Mouse (Mus musculus) lung, postnatal 0 days (tissue): ENCODE results near the gene Arfgap3. TPM values are rescaled to one million over a fixed set of nuclear protein-coding genes. Genes with fewer than 3 reads are reported as not detected.

Experiments
- ATAC-seq: fragments of 200-750 bp; cut with Nextera tagmentation; 2 replicates; pipeline ENCODE4 v1.8.0; 2017; ENCODE audit warnings: moderate library complexity
- DNase-seq: peaks from one replicate; pipeline ENCODE4 v3.0.0-alpha.2; 2016; ENCODE audit warnings: low spot score
- H3K27ac ChIP-seq: fragments of 300-500 bp; sonication (generic); 2 replicates; pipeline ENCODE4 v1.5.1; 2014; ENCODE audit warnings: antibody characterized with exemption, mild to moderate bottlenecking, low read length, mixed read lengths
- H3K27me3 ChIP-seq: fragments of 300-500 bp; sonication (generic); replicated peaks from 2 replicates; pipeline ENCODE4 v1.6.1; 2014; ENCODE audit warnings: low read length, mixed read lengths; ENCODE audit not compliant: insufficient read depth
- H3K36me3 ChIP-seq: fragments of 300-500 bp; sonication (generic); 2 replicates; pipeline ENCODE4 v1.6.1; 2014; ENCODE audit warnings: low read length, mixed read lengths; ENCODE audit not compliant: insufficient read depth
- H3K4me1 ChIP-seq: fragments of 300-500 bp; sonication (generic); 2 replicates; pipeline ENCODE4 v1.6.1; 2014; ENCODE audit warnings: antibody characterized with exemption, low read depth, low read length, mixed read lengths; ENCODE audit not compliant: insufficient read depth
- H3K4me2 ChIP-seq: fragments of 300-500 bp; sonication (generic); replicated peaks from 2 replicates; pipeline ENCODE4 v1.6.1; 2014; ENCODE audit warnings: low read depth, mild to moderate bottlenecking, low read length, moderate library complexity, mixed read lengths
- H3K4me3 ChIP-seq: fragments of 300-500 bp; sonication (generic); 2 replicates; pipeline ENCODE4 v1.5.1; 2014; ENCODE audit warnings: low read depth, low read length
- H3K9ac ChIP-seq: fragments of 300-500 bp; sonication (generic); replicated peaks from 2 replicates; pipeline ENCODE4 v1.6.1; 2014; ENCODE audit warnings: low read depth, mild to moderate bottlenecking
- H3K9me3 ChIP-seq: fragments of 300-500 bp; sonication (generic); 2 replicates; pipeline ENCODE4 v1.6.1; 2016; ENCODE audit warnings: low read length, mixed read lengths
- CTCF ChIP-seq: IDR thresholded peaks from 2 replicates; pipeline ENCODE4 v1.5.1; 2016; ENCODE audit warnings: antibody characterized with exemption, mild to moderate bottlenecking
- EP300 ChIP-seq: IDR thresholded peaks from 2 replicates; pipeline ENCODE4 v1.6.1; 2016; ENCODE audit warnings: antibody characterized with exemption, mild to moderate bottlenecking, control low read depth
- WGBS: fragments of 180-500 bp; shearing (Covaris S2); extraction: QIAGEN DNeasy Blood & Tissue Kit; methylation state at CpG from one replicate; pipeline ENCODE4 v1.1.7; 2014; 5-methylcytosine and 5-hydroxymethylcytosine counted together
- polyA plus RNA-seq: library from polyadenylated mRNA; unstranded; fragments of >200 nt; fragmentation: Nextera tagmentation; extraction: Ambion mirVana; gene quantifications from 2 replicates; pipeline ENCODE4 v1.2.1, GENCODE M21; 2015

Gene Arfgap3
- polyA plus RNA-seq, 1 experiment from 2014 or later, result 44.2 TPM

DNA sequence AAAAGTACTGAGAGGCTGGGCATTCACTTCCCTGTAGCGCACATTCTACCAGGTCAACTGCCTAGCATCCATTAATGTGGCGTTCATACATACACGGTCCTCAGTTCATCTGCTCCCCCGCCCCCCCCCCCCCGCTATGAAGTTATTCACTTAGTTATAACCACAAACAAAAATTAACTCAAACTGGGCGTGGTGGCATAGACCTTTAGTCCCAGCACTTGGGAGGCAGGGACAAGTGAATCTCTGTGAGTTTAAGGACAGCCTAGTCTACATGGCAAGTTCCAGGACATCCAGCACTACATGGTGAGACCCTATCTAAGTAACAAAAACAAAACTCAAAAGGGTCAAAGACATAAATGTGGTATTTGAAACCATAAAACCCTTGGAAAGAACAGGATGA, 11.1 kb downstream of the Arfgap3 start:
- H3K4me2 ChIP-seq, result no peak overlapping the region
- DNase-seq (no peak), ATAC-seq (0 out of 2 replicates have a peak, but pooled peaks have one; percentile 8)
- no peaks in the 10 kb centered on the region for H3K27me3 ChIP-seq
- no peaks in the 10 kb centered on the region for H3K9me3 ChIP-seq
- TF ChIP-seq CTCF, result no peak
- no peak for TF ChIP-seq EP300
- no peak overlapping the region for H3K4me3 ChIP-seq
- peak overlapping the region; percentile 51; the same call in 1 of the 2 replicates for H3K27ac ChIP-seq
- H3K36me3 ChIP-seq, result 0 out of 2 replicates have a peak, but pooled peaks cover 4% of the 10 kb centered on the region
- H3K9ac ChIP-seq, result no peak overlapping the region
- no peaks in the 10 kb centered on the region for H3K4me1 ChIP-seq
- WGBS, result 80% methylated on average over 6 of the region's 6 CpGs

DNA sequence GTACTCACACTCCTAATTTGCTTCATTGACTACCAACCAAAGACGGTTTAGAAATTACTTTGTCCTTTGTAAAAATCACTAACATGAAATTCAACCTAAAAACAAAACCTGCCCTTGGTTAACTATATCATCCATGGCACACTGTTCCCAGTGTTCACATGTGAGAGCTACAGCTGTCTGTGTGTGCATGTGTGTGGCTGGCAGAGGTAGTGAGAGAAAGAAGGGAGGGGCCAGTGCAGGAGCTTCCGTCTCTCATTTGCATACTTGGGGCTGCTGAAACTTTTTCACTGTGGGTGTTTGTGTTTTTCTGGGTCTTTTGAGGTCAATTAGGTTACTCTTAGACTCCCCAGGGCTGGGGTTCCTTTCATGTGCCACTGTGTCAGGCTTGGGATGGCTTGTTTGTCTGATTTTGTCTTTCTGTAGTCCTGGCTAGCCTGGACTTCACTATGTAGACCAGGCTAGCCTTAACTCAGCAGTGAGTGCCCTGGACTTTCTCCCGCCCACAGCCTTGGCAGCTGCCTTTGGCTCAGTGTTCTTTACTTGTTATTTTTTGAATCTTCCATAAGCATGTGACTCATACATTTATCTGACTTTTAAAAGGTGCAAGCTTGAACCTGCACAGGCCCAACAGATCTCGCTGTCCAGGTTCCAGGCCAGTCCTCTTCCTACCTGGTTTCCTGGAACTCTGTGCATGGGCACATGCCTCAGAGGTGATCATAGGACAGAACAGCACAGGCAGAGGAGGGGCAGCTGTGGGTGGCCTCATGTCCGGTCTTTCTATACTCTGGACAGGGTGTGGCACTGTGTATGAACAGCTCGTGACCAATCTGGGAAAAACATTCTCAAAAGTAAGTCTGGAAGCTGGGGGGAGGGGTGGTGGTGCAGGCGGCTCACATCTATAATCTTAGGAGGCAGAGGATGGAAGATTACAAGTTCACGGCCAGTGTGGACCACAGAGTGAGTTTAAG, 11.9 kb downstream of the Arfgap3 start:
- Histone ChIP-seq H3K4me1 (no peaks in the 10 kb centered on the region), H3K9ac (no peak overlapping the region), H3K4me3 (no peak overlapping the region), H3K4me2 (no peak overlapping the region), H3K27me3 (no peaks in the 10 kb centered on the region), H3K36me3 (0 out of 2 replicates have a peak, but pooled peaks cover 4% of the 10 kb centered on the region), H3K27ac (peak overlapping the region; percentile 66), H3K9me3 (no peaks in the 10 kb centered on the region)
- 59% methylated on average over 8 of the region's 8 CpGs for WGBS
- peak; percentile 54; the same call in 1 of the 2 replicates for TF ChIP-seq EP300
- no peak for TF ChIP-seq CTCF
- DNase-seq, result peak; percentile 78
- ATAC-seq, result peak; percentile 92

DNA sequence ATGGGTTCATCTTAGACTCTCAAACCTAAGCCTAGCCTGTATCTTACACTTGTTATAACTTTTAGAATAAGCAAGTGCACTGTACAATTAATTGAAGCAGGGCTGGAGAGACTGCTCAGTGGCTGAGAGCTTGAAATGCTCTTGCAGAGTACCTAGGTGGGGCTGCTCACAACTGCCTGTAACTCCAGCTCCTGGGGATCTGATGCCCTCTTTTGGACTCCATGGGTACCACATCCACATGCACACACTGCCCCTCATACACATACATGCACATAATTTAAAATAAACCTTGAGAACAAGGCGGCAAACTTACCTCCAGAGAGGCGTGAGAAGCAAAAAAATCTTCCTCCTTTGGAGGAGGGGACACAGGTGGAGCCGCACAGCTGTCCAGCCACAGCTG, 17.7 kb downstream of the Arfgap3 start:
- peak; percentile 39 for DNase-seq
- 83% methylated on average over 3 of the region's 3 CpGs for WGBS

DNA sequence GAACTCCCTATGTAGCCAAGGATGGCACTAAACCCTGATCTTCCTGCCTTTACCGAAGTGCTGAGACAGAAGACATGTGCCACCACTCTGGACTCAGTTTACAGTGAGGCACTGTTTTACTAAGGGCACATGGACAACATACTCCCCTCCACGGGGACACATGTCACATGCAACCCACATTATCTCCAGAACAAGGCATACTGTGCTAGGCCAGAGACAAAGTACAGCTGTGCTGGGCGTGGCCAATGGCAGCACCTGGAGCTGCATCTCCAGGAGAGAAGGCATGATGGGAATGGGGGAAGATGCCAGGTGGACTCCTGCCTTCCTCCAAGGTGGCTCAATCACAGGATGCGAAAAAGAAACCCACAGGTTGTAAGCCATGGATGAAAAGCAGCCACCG, 21.1 kb downstream of the Arfgap3 start:
- DNase-seq, result no peak
- H3K27ac ChIP-seq, result no peak overlapping the region
- H3K27me3 ChIP-seq, result no peaks in the 10 kb centered on the region
- H3K4me1 ChIP-seq, result no peaks in the 10 kb centered on the region
- H3K9ac ChIP-seq, result no peak overlapping the region
- no peak overlapping the region for H3K4me3 ChIP-seq
- ATAC-seq, result no peak
- H3K4me2 ChIP-seq, result no peak overlapping the region
- no peak for TF ChIP-seq CTCF
- no peak for TF ChIP-seq EP300
- H3K36me3 ChIP-seq, result peaks cover 22% of the 10 kb centered on the region
- H3K9me3 ChIP-seq, result no peaks in the 10 kb centered on the region
- 82% methylated on average over 5 of the region's 5 CpGs for WGBS

More for the DNA sequence above, 17.7 kb downstream of the Arfgap3 start:
- Histone ChIP-seq H3K9ac (no peak overlapping the region), H3K4me1 (no peaks in the 10 kb centered on the region), H3K4me3 (no peak overlapping the region), H3K27ac (no peak overlapping the region), H3K36me3 (peaks cover 12% of the 10 kb centered on the region), H3K4me2 (no peak overlapping the region), H3K27me3 (no peaks in the 10 kb centered on the region), H3K9me3 (no peaks in the 10 kb centered on the region)
- 0 out of 2 replicates have a peak, but pooled peaks have one; percentile 40 for ATAC-seq
- peak; percentile 68 for TF ChIP-seq CTCF
- no peak for TF ChIP-seq EP300

DNA sequence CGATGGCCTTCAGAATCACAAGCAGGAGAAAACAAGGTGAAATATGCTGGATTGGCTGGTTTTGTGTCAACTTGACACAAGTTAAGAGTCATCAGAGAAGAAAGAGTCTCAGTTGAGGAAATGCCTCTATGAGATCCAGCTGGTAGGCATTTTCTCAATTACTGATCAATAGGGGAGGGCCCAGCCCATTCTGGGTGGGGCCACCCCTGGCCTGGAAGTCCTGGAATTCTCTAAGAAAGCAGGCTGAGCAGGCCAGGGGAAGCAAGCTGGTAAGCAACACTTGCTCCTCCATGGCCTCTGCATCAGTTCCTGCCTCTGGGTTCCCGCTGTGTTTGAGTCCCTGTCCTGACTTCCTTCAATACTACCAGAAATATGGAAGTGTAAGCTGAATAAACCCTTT, 27.0 kb downstream of the Arfgap3 start:
- TF ChIP-seq CTCF (no peak), EP300 (no peak)
- no peak overlapping the region for H3K9ac ChIP-seq

DNA sequence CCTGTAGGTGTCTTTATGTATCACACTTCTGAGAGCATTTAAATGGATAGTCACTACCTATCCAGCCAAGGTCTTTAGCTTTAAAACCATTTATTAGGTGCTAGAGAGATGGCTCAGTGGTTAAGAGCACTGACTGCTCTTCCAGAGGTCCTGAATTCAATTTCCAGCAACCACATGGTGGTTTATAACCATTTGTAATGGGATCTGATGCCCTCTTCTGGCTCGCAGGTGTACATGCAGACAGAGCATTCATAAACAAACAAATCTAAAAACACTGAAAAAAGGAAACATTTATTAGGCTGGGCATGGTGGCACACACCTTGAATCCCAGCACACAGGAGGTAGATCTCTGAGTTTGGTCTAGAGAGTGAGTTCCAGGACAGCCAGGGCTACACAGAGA, 35.1 kb downstream of the Arfgap3 start:
- Histone ChIP-seq H3K4me1 (no peaks in the 10 kb centered on the region), H3K27ac (no peak overlapping the region), H3K36me3 (peaks cover 33% of the 10 kb centered on the region), H3K9me3 (no peaks in the 10 kb centered on the region), H3K4me2 (no peak overlapping the region), H3K27me3 (no peaks in the 10 kb centered on the region), H3K9ac (no peak overlapping the region), H3K4me3 (no peak overlapping the region)
- DNase-seq, result no peak
- TF ChIP-seq CTCF (peak; percentile 63), EP300 (no peak)
- 62% methylated on average over 1 of the region's 1 CpGs for WGBS
- ATAC-seq, result no peak

More for the DNA sequence above, 27.0 kb downstream of the Arfgap3 start:
- no peaks in the 10 kb centered on the region for H3K4me1 ChIP-seq
- H3K9me3 ChIP-seq, result no peaks in the 10 kb centered on the region
- peaks cover 47% of the 10 kb centered on the region for H3K36me3 ChIP-seq
- H3K27ac ChIP-seq, result no peak overlapping the region
- no peak for ATAC-seq
- H3K4me2 ChIP-seq, result no peak overlapping the region
- no peak for DNase-seq
- H3K27me3 ChIP-seq, result no peaks in the 10 kb centered on the region
- WGBS, result 94% methylated on average over 2 of the region's 2 CpGs
- no peak overlapping the region for H3K4me3 ChIP-seq
